Mouse (Mus musculus): Measurements from ENCODE around the gene Ate1. TPM values are rescaled to one million over a fixed set of nuclear protein-coding genes. Genes with fewer than 3 reads are reported as not detected.
"Not testable (repeated sequence)": the region's sequence is repeated elsewhere in the genome, so short reads cannot be mapped to it uniquely, and the experiment has no call there.

Gene Ate1
- 10 to 100 TPM; 61.6 to 61.9 TPM for total RNA-seq (2021)
- long read RNA-seq, experiment 1, full-length matches to known transcripts, result 16 of 28 reads
- long read RNA-seq, experiment 1, partial matches to known transcripts, result 0 of 28 reads
- long read RNA-seq, experiment 1, other reads (novel, unspliced or antisense), result 12 of 28 reads
- long read RNA-seq, experiment 2, full-length matches to known transcripts, result 33 of 50 reads
- long read RNA-seq, experiment 2, partial matches to known transcripts, result 1 of 50 reads
- long read RNA-seq, experiment 2, other reads (novel, unspliced or antisense), result 16 of 50 reads

- DNase-seq (ENCODE audit: low spot score in 2 of 2), result no peak
Measured at GRCm38 (mm10) chr7:130520049-130520425, at the start of gene Ate1. TSS of gene Ate1 (minus strand) at chr7:130520369.

DNA sequence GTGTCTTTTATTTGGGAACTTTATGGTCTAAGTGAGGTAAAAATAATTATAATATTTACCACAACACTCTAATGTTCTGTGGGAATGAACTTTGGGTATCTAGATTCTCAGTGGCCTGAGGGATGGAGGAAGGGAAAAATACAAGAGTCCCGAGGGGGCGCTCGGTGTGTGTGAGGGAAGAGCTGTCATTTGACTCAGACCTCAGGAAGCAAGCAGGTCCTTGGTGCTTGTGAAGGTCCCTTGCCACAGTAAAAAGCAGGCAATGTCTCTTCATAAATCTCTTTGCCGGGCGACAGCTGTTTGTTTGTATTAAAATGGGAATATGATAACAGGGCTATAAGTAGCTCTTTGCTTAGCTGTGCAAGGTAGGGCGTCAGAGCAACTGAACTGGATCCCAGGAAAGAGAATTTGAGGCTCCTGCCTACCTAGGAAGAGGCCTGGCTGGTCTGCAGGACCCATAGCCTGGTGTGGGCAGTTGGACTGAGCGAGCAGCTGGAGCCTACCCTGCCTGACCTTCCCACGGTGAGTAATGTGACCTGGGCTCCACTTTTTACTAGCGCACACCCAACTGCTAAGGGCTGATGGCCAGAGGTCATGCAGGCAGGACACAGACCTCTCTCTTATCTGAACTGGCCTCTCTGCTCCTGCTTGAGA, 48.7 kb upstream of the Ate1 start:
- DNase-seq (ENCODE audit: low spot score in 2 of 2), result no peak

GRCm38 (mm10) chr7:130564596-130564995, 44.4 kb upstream of the Ate1 start:
- peak in 1 of 2 experiments; percentile 24 for DNase-seq (ENCODE audit: low spot score in 2 of 2)

GRCm38 (mm10) chr7:130563880-130564279, 43.7 kb upstream of the Ate1 start:
- no peak for DNase-seq (ENCODE audit: low spot score in 2 of 2)

DNA sequence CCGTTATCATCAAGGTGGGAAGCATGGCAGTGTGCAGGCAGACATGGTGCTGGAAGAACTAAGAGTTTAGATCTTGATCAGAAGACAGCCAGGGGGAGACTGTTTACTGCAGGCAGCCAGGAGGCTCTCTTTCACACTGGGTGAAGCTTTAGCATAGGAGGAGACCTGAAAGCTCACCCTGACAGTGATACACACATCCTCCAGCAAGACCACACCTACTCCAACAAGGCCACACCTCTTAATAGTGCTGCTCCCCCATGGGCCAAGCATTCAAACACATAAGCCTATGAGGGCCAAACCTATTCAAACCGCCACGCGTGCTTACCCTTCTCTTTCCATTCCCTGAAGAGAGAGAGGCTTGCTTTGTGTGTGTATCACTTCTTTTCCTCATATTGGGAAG, 43.1 kb upstream of the Ate1 start:
- no peak for DNase-seq (ENCODE audit: low spot score in 2 of 2)

DNA sequence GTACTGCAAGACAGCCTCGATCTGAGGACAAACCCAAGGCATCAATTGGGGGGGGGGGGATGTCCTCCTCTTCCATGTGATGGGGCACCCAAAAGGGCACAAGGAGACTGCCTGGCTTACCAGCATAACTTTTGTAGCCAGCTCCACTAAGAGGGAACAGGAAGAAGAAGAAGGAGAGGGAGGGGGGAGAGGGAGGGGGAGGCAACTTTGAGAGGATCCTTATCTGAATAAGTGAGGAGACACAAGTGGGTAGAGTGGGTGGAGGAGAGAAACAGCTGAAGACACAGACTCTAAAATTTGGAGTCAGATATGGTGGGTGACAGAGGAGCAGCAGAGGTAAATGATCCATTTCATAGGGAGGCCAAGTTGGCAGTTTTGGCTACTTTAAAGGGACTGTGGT, 40.8 kb upstream of the Ate1 start:
- no peak for DNase-seq (ENCODE audit: low spot score in 2 of 2)

DNA sequence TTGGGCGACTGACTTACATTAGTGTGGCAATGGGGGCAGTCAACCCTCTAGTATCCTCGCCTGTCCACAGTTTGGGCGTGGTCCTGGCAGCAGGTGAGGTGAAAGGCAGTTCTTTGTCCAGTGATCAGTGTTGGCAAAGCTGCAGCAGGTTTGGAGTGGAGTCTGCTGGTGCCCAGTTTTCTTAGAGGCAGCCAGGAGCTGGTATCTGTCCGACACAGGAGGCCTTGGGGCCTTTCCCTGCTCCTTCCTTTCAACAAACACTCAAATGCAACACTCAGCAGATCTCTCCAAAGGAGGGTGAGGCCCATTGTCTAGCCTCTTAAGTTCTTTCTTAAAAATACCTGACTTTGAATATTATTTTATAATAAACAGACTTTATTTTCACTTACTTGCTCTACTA, 38.4 kb upstream of the Ate1 start:
- no peak for DNase-seq (ENCODE audit: low spot score in 2 of 2)

DNA sequence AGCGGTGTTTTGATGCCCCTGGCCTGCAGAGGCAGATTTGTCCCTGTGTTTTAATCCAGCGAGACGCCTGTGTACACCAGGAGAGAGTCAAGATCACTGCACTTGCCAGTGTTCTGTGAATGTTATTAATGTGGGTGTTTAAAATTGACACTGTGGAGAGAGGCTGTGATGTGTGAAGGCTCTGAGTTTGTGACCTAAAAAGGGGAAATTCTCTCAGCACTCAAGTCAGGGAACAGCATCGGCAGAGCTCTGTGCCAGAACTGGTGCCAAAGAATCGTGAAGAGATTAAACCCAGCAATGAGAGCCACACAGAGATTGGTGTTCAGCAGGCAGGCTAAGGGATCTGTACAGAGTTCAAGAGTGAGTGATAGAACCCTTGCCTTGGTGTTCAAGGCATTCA, 35.4 kb upstream of the Ate1 start:
- DNase-seq (ENCODE audit: low spot score in 2 of 2), result no peak

- DNase-seq (ENCODE audit: low spot score in 2 of 2), result no peak
Measured at GRCm38 (mm10) chr7:130553321-130553720, 33.2 kb upstream of the Ate1 start.

- no peak for DNase-seq (ENCODE audit: low spot score in 2 of 2)
Measured at GRCm38 (mm10) chr7:130552780-130553179, 32.6 kb upstream of the Ate1 start.

DNA sequence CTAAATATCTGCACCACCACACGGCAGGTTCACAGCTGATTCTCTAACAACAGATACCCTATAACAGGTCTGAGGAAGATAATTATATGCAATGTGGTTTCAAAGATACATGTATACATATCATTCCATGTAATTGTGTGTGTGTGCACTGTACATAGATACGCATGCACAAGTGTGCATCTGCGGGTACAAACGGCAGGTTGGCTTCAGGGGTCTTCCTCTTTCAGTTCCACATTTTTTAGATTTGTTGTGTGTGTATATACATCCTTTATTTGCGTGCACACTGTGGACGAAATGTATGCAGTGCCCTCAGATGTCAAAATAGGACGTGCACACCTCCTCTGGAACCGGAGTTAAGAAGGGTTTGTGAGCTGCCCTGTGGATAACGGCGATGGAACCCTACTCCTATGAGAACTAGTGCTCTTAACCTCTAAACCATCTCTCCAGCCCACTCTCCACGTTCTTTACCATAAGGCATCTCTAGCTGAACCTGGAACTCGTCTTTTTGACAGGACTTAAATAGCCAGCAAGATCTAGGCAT, 27.5 kb upstream of the Ate1 start:
- no peak for DNase-seq (ENCODE audit: low spot score in 2 of 2)

GRCm38 (mm10) chr7:130546791-130547484, 26.8 kb upstream of the Ate1 start:
- peak; percentile 87 to 89 for DNase-seq (ENCODE audit: low spot score in 2 of 2)

DNA sequence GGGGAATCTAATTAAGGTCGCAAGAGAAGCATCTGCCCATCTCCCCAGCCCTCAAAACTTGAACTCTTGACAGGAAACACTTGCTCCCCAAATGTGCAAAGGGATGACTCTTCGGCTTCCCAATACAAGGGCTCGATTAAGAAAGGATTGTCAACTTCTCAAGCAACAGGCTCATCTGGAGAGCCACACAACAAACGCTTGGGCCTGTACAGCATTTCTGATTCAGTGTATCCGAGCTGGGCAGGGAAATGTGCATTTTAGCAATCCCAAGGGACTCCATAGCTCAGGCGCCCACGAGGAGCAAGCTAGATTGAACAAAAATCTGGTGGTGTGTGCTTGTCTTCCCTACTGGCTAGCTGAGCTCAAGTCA, 26.2 kb upstream of the Ate1 start:
- no peak for DNase-seq (ENCODE audit: low spot score in 2 of 2)

GRCm38 (mm10) chr7:130545893-130546292, 25.7 kb upstream of the Ate1 start:
- no peak for DNase-seq (ENCODE audit: low spot score in 2 of 2)

- DNase-seq (ENCODE audit: low spot score in 2 of 2), result no peak
Measured at GRCm38 (mm10) chr7:130545401-130545800, 25.2 kb upstream of the Ate1 start.

DNA sequence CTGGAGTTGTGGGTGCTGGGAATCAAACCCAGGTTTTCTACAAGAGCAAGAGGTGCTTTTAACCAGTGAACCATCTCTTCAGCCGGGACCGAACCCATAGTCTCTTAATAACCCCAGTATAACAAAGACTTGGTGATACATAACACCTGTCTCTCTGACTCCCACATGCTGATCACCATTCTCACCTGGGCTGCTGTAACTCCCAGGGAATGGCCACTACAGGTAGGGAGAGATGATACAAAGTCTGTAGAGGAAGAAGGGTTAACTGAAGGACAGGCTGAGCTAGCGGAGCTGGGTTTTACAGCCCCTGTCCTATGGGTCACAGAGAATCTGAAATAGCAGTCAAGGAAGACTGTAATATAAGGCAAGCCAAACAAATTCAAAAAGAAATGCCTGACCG, 23.0 kb upstream of the Ate1 start:
- DNase-seq (ENCODE audit: low spot score in 2 of 2), result no peak

- DNase-seq (ENCODE audit: low spot score in 2 of 2), result no peak
Measured at GRCm38 (mm10) chr7:130540176-130540575, 20.0 kb upstream of the Ate1 start.

GRCm38 (mm10) chr7:130537068-130537467, 16.9 kb upstream of the Ate1 start:
- no peak for DNase-seq (ENCODE audit: low spot score in 2 of 2)

DNA sequence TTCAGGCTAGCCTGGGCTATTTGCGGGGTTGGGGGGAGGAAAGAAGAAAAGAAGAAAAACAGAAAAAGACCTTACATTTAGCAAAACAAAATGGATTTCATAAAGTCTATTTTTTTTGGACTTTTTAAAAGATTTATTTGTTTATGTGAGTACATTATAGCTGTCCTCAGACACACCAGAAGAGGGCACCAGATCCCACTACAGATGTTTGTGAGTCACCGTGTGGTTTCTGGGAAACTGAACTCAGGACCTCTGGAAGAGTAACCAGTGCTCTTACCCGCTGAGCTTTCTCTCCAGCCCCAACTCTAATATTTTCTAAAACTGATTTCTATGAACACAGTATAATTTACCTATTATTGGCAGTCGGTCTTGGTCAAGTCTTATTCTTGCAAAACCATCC, 15.0 kb upstream of the Ate1 start:
- DNase-seq (ENCODE audit: low spot score in 2 of 2), result no peak

DNA sequence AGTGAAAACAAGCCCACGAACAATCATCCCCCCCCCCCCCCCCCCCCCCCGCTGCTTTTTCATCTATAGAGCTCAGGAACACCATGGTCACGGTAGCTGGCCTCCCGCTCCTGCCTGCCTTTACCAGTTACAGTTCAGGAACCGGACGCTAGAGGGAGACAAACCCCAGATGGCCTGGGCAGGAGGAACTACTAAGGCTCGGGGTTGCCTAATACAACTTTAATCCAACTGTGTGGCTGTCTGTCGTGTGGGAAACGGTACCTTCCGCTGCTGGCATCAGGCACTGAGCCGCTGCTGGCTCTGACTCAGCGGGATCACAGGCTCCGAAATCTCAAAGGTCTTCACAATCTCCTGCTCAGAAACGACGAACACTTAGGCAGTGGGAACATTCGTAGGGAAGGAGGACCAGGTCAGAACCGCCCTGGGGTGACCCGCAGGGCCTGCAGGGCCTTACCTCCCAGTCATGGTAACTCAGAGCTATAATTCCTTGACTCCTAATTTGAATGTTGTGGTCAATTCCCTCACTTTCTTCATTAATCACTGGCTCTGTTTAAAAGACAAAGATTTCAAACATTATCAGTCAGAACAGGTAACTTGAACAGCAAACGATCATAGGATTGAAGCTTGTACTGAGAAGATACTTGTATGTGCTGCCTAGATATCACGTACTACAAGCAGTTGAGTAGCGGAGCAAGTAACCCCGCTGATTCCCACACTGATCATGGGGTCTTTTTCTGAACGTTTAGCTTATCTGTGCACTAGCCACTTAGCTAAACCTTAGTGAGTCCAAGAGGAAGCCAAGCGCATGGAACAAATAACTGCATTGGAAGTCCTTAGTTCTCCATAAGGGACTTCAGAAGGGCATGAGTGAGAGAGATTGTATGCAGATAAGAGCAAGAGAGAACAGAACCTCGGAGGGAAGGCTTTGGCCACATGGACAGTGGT, 13.4 kb upstream of the Ate1 start:
- DNase-seq (ENCODE audit: low spot score in 2 of 2), result peak; percentile 87 to 91

- DNase-seq (ENCODE audit: low spot score in 2 of 2), result not testable (repeated sequence)
Measured at GRCm38 (mm10) chr7:130531138-130531537, 11.0 kb upstream of the Ate1 start.
